Mouse (Mus musculus) heart, embryonic 14.5 days (tissue): ENCODE data around the gene AC141477.1. TPM values are rescaled to one million over a fixed set of nuclear protein-coding genes. Genes with fewer than 3 reads are reported as not detected.
A peak's percentile ranks its signal among the peaks of the same experiment; 100 is the strongest.

Experiments
- ATAC-seq: fragments of 200-750 bp; cut with Nextera tagmentation; 2 replicates; pipeline ENCODE4 v1.8.0; 2017; ENCODE audit warnings: low read depth, moderate TSS enrichment; ENCODE audit not compliant: insufficient number of reproducible peaks, insufficient read depth, low FRiP score
- H3K27ac ChIP-seq, 2 experiments: fragments of 200-500 bp in 1 of 2; fragments of 300-500 bp in 1 of 2; sonication (generic) in 1 of 2; replicated peaks in 1 of 2; 2 replicates each; pipeline ENCODE4 v1.5.1; 2012 to 2014; ENCODE audit warnings: low read depth in 2 of 2, low read length in 2 of 2, control low read depth in 1 of 2, mild to moderate bottlenecking in 1 of 2, mixed read lengths in 1 of 2; ENCODE audit not compliant: control insufficient read depth in 1 of 2, insufficient read depth in 1 of 2
- H3K27me3 ChIP-seq: fragments of 300-500 bp; sonication (generic); 2 replicates; pipeline ENCODE4 v1.6.1; 2014; ENCODE audit warnings: mild to moderate bottlenecking, low read length, control low read depth; ENCODE audit not compliant: control insufficient read depth, insufficient read depth
- H3K36me3 ChIP-seq: fragments of 300-500 bp; sonication (generic); 2 replicates; pipeline ENCODE4 v1.6.1; 2014; ENCODE audit warnings: mild to moderate bottlenecking, control low read depth, low read length, mixed read lengths; ENCODE audit not compliant: control insufficient read depth, insufficient read depth
- H3K4me1 ChIP-seq, 2 experiments: fragments of 200-500 bp in 1 of 2; fragments of 300-500 bp in 1 of 2; sonication (generic) in 1 of 2; 2 replicates each; pipeline ENCODE4 v1.6.1; 2012 to 2014; ENCODE audit warnings: low read length in 2 of 2, control low read depth in 1 of 2, mixed read lengths in 1 of 2; ENCODE audit not compliant: control insufficient read depth in 2 of 2, insufficient read depth in 2 of 2
- H3K4me2 ChIP-seq: fragments of 300-500 bp; sonication (generic); 2 replicates; pipeline ENCODE4 v1.6.1; 2014; ENCODE audit warnings: mild to moderate bottlenecking, low read length
- H3K4me3 ChIP-seq, 2 experiments: fragments of 200-500 bp in 1 of 2; fragments of 300-500 bp in 1 of 2; sonication (generic) in 1 of 2; 2 replicates each; pipeline ENCODE4 v1.5.1; 2012 to 2014; ENCODE audit warnings: low read length in 2 of 2, mild to moderate bottlenecking in 2 of 2, control low read depth in 1 of 2, low read depth in 1 of 2, moderate library complexity in 1 of 2; ENCODE audit not compliant: control insufficient read depth in 1 of 2, insufficient read depth in 1 of 2
- H3K9ac ChIP-seq: fragments of 300-500 bp; sonication (generic); 2 replicates; pipeline ENCODE4 v1.6.1; 2014; ENCODE audit warnings: mild to moderate bottlenecking, low read length
- H3K9me3 ChIP-seq: fragments of 300-500 bp; sonication (generic); 2 replicates; pipeline ENCODE4 v1.6.1; 2016; ENCODE audit warnings: low read length, control low read depth; ENCODE audit not compliant: control insufficient read depth
- WGBS: fragments of 180-500 bp; shearing (Covaris S2); extraction: QIAGEN DNeasy Blood & Tissue Kit; methylation state at CpG from one replicate; pipeline ENCODE4 v1.1.7; 2014; 5-methylcytosine and 5-hydroxymethylcytosine counted together
- polyA plus RNA-seq: library from polyadenylated mRNA; unstranded; fragments of >200 nt; fragmentation: Nextera tagmentation; extraction: Ambion mirVana; gene quantifications from 2 replicates; pipeline ENCODE4 v1.2.1, GENCODE M21; 2014

AC141477.1 gene
- polyA plus RNA-seq, 1 experiment from 2014 or later, result not detected

DNA sequence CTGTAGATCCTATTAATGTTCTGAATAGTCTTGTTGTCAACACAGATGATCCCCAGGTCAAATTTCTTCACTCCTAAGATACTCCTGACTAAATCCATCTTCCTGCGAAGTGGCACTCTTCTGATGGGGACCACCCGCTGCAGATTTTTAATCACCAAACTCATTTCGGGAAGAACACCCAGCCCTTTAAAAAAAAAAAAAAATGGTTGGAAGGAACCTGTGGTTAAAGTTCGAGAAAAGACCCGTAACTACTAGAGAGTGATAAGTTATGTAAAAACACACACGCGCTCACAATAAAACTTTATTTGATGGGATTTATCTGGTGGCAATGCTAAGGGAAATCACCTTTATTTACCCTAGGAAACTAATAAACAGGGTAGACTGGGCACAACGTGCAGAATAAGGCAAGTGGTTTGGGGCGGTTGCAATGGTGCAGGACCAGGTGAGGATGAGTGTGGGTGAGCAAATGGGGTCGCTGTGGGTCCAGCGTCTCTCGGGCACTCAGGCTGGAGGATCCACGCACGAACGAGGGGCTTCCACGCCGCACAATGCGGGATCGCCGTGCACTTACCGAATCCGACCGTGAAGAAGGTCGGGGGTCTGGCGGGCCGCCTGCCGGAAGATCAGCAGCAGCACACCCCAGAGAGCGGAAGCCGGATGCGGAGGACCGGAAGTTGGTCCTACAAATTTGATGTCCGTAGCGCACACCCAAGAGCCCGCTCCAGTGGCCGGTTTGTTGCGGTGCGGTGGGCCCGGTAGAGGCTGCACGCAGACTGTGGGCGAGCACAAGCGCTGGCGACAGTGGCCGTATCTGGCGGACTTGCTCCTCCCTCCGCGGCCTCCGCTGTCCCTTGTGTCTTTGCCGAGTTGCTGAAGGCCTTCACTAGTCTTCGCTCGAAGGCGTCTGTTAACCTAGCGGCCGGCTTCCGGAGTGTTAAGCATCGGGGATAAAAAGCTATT, 28.2 kb upstream of the AC141477.1 start, which contains the start of the genes Mcm3ap and Ybey:
TSS of gene Mcm3ap (plus strand) at position 725 of the 960 bp plus-strand sequence.
TSS of gene Ybey (minus strand) at position 912 of the 960 bp plus-strand sequence.
- peak within 1 kb of the TSS; percentile 94 for H3K9ac ChIP-seq
- H3K9me3 ChIP-seq, result no peaks in the 10 kb centered on the region
- ATAC-seq, result peak; percentile 81
- H3K4me2 ChIP-seq, result peak within 1 kb of the TSS; percentile 76
- peak within 1 kb of the TSS; percentile 84 to 98 for H3K4me3 ChIP-seq
- WGBS, result 1% methylated on average over 55 of the region's 55 CpGs
- H3K36me3 ChIP-seq, result peaks cover 35% of the 10 kb centered on the region
- no peaks in the 10 kb centered on the region for H3K27me3 ChIP-seq
- H3K4me1 ChIP-seq, result no peaks in the 10 kb centered on the region
- peak within 1 kb of the TSS; percentile 80 to 85 for H3K27ac ChIP-seq

DNA sequence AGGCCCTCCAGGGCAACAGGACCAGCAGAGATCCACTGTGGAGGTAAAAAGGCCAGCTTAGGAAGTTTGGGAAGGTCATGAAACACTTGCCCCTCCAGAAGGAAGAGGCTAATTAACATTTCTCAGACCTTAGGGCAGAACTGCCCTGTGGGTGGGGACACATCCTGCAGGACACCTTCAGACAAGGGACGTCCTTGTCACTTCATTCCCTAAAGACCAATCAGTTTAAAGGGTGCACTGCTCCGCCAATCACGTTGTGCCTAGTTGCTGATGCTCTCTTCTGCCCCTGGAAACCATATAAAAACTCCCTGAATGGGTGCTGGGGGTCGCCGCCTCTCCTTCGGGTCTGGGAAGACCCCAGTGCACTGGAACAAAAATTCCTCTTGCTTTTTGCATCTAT, 22.5 kb upstream of the AC141477.1 start:
- 0 out of 2 replicates have a peak, but pooled peaks cover 7% of the 10 kb centered on the region for H3K36me3 ChIP-seq
- 0 out of 2 replicates have a peak, but pooled peaks cover 5% of the 10 kb centered on the region for H3K9me3 ChIP-seq
- no peaks in the 10 kb centered on the region for H3K4me1 ChIP-seq
- no peak overlapping the region for H3K4me2 ChIP-seq
- H3K27ac ChIP-seq, result no peak overlapping the region
- H3K9ac ChIP-seq, result no peak overlapping the region
- ATAC-seq, result no peak
- no peak overlapping the region for H3K4me3 ChIP-seq
- no peaks in the 10 kb centered on the region for H3K27me3 ChIP-seq
- WGBS, result 88% methylated on average over 6 of the region's 6 CpGs

DNA sequence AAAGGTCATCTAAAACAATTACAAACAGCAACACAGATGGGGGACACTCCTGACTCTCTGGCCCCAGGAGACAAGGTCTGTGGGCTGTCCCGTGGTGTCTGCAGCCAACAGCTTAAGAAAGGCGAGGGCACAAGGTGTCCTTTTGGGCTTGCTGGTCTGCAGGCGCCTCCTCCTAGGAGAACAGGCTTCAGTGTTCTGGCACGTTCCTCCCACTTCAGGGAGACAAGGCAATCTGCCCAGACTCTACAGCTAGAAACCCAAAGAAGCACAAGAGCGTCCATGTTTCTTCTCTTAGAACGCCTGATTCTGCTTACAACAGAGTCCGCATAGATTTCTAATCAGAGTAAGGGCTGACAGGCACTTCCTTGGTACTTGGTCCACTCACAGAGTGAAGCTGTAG, 22.1 kb upstream of the AC141477.1 start:
- no peak for ATAC-seq
- H3K27ac ChIP-seq, result no peak overlapping the region
- 0 out of 2 replicates have a peak, but pooled peaks cover 7% of the 10 kb centered on the region for H3K36me3 ChIP-seq
- 81% methylated on average over 7 of the region's 7 CpGs for WGBS
- H3K9ac ChIP-seq, result no peak overlapping the region
- H3K4me3 ChIP-seq, result no peak overlapping the region
- H3K4me1 ChIP-seq, result no peaks in the 10 kb centered on the region
- no peak overlapping the region for H3K4me2 ChIP-seq
- H3K27me3 ChIP-seq, result no peaks in the 10 kb centered on the region
- 0 out of 2 replicates have a peak, but pooled peaks cover 5% of the 10 kb centered on the region for H3K9me3 ChIP-seq

DNA sequence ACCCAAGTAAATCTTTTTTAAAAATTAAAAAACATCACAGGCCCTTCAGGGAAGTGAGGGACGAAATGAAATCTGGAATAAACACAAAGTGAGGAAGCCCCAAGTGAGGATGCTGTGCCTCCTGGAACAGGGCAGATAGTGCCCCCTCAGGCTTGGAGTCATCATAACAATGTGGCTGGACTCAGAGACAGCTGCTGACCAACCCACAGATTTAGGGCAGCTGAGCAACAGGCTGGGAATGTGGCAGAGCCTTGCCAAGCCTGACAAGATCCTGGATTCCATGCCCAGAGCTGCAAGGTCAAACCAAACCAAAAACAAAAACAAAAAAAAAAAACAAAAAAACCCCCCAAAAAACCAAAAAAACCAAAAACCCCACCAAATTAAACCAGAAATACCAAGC, 21.0 kb upstream of the AC141477.1 start:
- Histone ChIP-seq H3K9me3 (0 out of 2 replicates have a peak, but pooled peaks cover 5% of the 10 kb centered on the region), H3K27me3 (no peaks in the 10 kb centered on the region), H3K36me3 (0 out of 2 replicates have a peak, but pooled peaks cover 7% of the 10 kb centered on the region), H3K4me2 (no peak overlapping the region), H3K4me1 (no peaks in the 10 kb centered on the region), H3K27ac (no peak overlapping the region), H3K9ac (no peak overlapping the region), H3K4me3 (no peak overlapping the region)
- no peak for ATAC-seq
- WGBS, result 76% methylated on average over 1 of the region's 1 CpGs

DNA sequence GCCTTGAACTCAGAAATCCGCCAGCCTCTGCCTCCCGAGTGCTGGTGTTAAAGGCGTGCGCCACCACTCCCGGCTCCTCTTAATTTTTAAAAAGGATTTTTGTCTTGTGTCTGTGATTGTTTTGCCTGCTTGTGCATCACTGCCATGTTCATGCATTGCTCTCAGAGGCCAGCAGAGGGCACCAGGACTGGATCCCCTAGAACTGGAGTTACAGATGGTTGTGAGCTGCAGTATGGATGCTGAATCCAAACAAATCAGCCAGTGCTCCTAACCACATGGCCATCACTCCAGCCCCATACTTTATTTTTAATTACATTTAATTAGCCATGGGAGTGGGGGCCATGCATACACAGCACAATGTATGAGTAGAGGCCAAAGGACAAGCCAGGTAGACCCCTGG, 15.0 kb upstream of the AC141477.1 start:
- H3K4me1 ChIP-seq, result no peaks in the 10 kb centered on the region
- no peaks in the 10 kb centered on the region for H3K27me3 ChIP-seq
- no peaks in the 10 kb centered on the region for H3K36me3 ChIP-seq
- ATAC-seq, result no peak
- no peak overlapping the region for H3K27ac ChIP-seq
- H3K9ac ChIP-seq, result no peak overlapping the region
- no peak overlapping the region for H3K4me3 ChIP-seq
- H3K9me3 ChIP-seq, result 0 out of 2 replicates have a peak, but pooled peaks cover 4% of the 10 kb centered on the region
- WGBS, result 43% methylated on average over 5 of the region's 5 CpGs
- H3K4me2 ChIP-seq, result no peak overlapping the region

DNA sequence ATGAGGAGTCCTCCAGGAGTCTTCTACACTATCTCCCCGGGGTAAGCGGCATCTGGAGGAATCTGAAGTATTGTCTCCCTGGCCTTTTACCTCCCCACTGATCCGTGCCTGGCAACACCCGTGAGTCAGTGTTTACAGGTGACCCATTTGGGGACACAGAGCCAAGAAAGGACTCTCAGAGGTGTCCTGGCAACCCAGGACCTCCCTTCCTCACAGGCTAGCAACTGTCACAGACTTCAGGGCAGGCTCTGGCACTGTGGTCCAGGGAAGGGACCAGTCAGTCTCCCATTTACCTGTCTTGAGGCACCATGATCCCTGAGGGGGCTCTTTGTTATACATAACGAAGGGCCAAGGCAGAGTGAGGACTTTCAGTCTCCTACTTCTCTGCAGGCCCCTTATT, 8.6 kb upstream of the AC141477.1 start, which contains the start of gene 2610028H24Rik:
TSS of gene 2610028H24Rik (plus strand) at position 231 of the 400 bp plus-strand sequence.
- Histone ChIP-seq H3K4me3 (no peak within 1 kb of the TSS), H3K4me2 (no peak within 1 kb of the TSS), H3K27me3 (no peaks in the 10 kb centered on the region), H3K9ac (no peak within 1 kb of the TSS), H3K36me3 (no peaks in the 10 kb centered on the region), H3K27ac (peak within 1 kb of the TSS; percentile 26 to 32; a peak in 2 of 4 replicates), H3K4me1 (peaks cover 0 to 4% of the 10 kb centered on the region in 2 experiments; a peak in 1 of 4 replicates), H3K9me3 (no peaks in the 10 kb centered on the region)
- 58% methylated on average over 5 of the region's 5 CpGs for WGBS
- ATAC-seq, result no peak

DNA sequence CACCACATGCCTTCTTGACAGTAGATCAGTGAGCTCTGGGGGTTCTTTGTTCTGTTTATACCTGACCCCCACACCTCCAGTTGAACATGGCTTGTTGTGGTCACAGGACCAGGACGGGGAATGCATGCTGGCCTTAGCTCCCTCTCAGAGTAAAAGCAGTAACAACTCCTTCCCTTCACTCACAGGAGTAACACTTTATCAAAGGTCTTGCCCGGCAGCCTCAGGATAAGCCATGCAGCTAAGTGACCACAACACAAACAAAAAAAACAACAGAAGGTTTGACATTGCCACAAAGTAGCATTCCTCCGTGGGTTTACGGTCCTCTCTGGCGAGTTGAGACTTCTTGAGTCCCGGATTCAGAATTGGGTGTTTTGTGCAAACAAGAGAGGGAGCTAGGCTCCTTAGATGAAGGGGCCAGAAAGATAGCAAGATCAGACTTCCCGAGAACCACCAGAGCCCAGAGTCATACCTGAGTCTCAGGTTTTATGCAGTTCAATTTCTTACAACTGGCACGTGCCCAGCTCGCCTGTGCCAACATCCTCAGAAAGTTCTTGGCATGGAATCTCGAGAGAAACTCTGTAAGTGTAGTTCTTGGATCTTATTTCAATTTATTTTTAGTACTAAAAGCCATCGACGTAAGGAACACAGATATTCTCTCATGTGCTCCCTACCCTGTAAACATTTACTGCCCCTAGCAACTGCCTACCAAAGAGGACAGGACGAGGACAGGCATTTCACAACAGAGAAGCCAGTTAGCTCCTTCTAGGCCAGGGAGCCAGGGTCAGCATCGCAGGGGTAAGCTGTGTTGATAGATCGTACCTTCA, 7.4 kb upstream of the AC141477.1 start:
- Histone ChIP-seq H3K4me3 (no peak overlapping the region), H3K27me3 (no peaks in the 10 kb centered on the region), H3K9ac (no peak overlapping the region), H3K4me1 (peaks cover 4 to 7% of the 10 kb centered on the region in 2 experiments; a peak in 3 of 4 replicates), H3K4me2 (no peak overlapping the region), H3K9me3 (no peaks in the 10 kb centered on the region), H3K27ac (peak overlapping the region; percentile 26 to 32; a peak in 2 of 4 replicates), H3K36me3 (no peaks in the 10 kb centered on the region)
- ATAC-seq, result no peak
- WGBS, result 60% methylated on average over 15 of the region's 15 CpGs
